Mouse (Mus musculus) kidney, postnatal 14 days (tissue): Measurements from ENCODE around the gene Ankrd31.
"Not testable (repeated sequence)": the region's sequence is repeated elsewhere in the genome, so short reads cannot be mapped to it uniquely, and the experiment has no call there.

Source experiments
- DNase-seq: peaks from one replicate; pipeline ENCODE4 v3.0.0; 2022; ENCODE audit warnings: mixed read lengths

Gene Ankrd31

DNA sequence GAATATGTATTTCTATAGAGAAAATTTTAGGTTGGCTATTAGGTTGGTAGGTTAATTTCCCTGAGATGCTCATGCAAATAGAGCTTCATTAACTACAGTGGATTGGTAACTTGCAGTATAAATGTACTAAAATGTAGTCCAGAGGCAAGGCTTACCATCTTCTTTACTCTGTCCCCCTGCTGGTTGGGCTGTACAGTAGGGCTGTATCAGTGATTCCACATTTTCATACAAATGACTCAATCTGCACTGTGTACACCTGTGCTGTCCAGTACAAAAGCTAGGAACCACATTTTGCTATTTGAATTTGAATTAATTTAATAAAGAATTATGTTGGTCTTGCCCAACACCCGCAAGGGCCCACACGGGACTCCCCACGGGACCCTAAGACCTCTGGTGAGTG is 111.1 kb downstream of the Ankrd31 start:
- DNase-seq: no peak

DNA sequence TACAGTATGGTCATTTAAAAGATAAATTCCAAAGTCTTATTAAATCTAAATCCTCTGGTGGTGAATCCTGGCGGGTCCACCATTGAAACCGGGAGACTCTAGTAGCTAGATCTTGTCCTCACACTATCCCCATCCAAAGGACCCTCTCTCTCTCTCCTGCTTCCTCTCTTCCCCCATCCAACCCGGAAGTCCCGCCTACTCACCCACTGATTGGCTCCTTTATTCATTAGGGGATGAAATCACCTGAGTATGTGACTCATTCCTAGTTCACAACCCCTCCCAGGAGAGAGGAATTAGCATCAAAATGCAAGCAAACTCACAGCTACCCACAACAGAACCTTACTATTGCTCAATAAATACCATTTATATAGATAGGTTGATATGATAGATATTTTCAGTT is 122.7 kb downstream of the Ankrd31 start:
- no peak for DNase-seq

DNA sequence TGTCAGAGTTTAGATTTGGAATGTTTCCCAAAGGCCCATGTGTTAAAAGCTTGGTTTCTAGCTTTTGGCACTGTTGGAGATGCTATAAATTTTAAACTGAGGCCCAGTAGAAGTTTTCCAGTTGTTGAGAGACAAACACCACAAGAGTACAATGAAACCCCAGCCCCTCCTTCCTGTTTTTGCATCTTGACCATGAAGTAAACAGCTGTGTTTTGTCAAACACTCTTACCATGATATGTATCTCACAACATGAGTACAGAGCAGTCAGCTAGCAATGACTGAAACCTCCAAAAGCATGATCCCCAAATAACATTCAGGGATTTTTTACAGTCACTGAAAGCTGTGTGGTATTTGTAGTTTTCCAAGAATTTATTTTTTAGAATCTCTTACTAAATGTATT is 126.0 kb downstream of the Ankrd31 start:
- no peak for DNase-seq

DNA sequence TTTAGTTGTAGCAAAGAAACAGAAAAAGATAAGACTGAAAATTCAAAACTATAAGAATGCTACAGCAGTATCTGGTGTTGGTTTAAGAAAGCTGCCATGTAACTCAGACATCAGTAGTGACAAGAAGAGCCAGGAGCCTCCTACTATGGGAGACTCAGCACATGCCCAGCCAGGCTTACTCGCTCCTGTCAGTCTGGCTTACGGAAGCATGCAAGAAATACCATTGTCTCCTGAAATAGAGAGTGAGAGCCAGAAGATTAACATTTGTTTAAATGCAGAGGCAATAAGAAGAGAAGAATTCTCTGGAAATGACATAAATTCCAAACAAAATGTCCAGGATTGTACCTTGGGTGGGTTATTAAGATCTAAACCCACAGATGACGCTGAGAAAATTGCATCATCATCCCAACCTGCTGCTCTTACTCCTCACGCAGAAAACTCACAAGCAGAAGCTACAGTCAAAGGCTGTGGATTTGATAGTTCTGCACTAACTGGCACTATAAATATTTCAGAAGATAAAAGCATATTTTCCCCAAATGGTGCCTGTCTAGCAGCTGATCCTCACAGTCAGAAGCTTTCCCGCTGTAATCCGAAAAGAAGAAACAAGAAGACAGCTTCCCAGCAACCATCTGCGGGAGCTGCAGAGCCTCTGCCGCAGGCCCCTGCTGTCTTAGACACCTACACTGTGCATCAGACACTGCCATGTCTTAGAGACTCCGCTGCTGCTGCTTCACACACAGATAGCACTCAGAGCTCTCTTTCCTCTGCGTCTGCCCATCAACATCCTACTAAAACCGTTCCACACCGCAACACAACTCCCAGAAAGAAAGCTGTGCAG is 130.4 kb downstream of the Ankrd31 start:
- no peak for DNase-seq

DNA sequence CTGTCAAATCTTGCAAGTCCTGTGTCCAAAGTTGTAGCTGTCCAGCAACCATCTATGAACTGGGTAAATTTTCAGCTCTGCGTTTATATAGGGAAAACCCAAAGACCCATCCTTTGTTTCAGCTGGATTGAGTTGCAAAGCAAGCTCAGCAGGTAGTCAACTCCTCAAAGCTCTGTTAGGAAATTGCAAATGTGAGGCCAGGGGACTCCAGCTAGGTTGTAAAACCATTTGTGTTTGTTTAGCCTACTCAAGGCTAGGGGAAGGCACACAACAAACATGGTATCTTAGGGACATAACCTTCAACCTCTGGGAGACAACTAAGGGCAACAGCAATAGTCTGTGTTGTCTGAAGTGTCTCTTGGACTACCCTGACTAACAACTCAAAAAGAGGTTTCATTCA is 136.5 kb downstream of the Ankrd31 start:
- DNase-seq: no peak

DNA sequence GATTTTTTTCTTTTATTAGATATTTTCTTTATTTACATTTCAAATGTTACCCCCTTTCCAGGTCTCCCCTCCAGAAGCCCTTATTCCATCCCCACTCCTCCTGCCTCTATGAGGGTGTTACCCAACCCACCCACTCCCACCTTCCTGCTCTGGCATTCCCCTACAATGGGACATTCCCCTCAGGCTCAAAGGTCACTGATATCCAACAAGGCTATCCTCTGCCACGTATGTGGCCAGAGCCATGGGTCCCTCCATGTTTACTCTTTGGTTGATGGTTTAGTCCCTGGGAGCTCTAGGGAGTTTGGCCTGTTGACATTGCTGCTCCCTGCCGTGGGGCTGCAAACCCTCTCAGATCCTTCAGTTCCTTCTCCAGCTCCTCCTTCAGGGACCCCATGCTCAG is 141.9 kb downstream of the Ankrd31 start:
- DNase-seq: no peak

DNA sequence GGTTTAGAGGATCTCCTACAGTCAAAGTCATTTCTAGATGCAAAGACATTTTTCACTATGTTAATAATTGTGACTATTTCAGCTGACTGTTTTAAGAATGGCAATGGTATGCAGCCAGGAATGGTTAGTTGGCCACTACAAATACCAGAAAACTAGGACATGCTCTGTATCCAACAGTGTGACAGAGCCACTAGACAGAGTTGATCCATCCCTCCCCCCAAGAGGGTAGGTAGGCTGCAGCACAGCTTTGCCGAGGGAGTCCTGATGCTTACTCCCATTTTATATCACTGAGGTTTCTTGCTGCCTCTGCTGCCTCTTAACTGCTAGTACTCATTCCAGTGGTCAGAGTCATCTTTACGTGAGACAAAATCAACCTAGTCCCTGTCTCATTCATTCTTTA is 147.1 kb downstream of the Ankrd31 start:
- DNase-seq: no peak

DNA sequence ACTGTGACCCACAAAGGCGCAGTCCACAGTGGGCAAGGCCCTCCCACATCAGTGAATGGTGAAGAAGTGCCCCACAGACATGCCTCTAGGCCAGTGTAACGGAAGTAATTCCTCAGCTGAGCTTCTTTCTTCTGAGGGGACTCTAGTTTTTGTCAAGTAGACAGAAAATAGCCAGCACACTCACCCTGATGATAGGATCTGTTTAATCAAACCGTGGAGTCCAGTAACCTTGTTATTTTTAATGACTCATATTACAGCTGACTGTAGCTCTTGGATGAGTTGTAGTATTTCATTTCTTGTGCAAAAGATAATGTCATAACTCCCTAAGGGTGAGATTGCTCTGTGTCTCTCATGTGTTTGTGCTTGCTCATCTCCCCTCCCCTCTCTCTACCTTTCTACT is 158.6 kb downstream of the Ankrd31 start:
- no peak for DNase-seq

DNA sequence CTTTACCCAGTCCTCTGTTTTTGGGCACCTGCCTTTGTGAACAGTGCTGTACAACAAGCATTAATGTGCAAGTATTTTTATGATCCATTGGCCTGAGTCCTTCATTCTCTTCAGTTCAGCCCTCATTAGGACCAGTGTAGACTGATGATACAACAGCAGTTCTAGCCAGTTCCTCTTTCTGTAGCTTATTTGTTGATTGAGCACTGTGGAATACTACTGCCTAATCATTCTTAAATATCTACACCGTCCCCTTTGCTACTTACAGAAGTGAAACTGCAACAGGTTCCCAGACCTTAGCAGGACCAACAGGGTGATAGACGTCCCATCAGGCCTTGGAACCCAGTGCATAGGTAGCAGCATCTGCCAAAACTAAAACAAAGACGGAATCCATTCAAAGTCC is 163.1 kb downstream of the Ankrd31 start:
- no peak for DNase-seq

DNA sequence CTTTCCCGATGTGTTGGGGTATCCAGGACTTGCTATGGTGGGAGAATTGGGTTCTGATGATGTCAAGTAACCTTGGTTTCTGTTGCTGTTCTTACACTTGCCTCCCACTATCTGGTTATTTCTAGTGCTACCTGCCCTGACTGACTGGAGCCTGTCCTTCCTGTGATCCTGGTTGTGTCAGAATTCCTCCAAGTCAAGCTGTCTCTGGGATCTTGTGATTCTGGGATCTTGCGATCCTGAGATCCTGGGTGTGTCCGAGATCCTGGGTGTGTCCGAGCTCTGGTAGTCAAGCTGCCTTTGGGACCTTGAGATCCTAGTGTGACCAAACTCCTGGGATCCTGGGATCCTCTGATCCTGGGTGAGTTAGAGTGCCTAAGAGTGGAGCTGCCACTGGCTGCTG is 175.1 kb downstream of the Ankrd31 start:
- not testable (repeated sequence) for DNase-seq

DNA sequence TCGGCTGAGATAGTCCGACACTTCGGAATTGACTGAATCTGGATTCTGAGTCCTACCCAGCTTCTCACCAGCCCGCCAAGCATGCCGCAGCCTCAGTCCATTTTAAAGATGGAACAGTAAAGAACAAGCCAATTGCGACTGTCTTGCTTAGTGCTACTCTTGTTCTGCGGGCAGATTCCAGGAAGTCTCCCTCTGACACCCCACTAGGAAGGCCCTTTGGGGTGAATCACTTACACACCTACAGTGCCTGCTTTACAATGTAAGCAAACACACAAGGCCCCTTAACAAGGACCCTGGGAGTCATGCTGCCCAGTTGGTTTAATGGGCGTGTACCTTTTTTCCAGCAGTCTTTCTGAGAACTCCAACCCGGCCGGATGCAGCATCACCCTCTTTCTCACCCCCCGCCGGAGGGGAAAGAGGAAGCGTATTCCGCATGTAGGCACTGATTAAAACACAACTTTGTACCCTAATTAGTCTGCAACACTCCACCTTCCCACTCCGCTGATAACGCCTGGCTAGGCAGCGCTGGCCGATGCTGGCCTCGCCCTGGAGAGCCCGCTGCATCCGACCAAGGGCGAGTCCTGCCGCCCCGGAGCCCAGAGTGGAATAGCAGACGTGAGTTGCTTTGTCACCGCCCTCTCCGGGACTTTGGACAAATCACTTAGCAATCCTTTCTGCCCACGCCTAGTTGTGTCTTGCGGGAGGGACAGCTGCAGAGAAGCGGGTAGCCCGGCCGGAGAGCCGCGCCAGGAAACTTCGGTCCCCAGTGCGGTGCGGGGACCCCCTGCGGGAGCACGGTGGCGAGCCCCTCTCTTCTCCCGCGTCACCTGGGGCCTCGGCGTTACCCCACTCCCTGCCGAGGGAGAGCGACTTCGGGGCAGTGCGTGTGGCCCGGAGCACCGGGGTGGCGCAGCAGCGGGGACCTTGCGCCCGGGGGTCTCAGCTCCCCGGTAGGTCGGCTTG is 176.2 kb downstream of the Ankrd31 start, which contains the start of gene Gcnt4:
Gene Gcnt4, plus strand, starts transcription at position 691 of the 963 bp plus-strand sequence.
- peak; percentile 73 for DNase-seq

DNA sequence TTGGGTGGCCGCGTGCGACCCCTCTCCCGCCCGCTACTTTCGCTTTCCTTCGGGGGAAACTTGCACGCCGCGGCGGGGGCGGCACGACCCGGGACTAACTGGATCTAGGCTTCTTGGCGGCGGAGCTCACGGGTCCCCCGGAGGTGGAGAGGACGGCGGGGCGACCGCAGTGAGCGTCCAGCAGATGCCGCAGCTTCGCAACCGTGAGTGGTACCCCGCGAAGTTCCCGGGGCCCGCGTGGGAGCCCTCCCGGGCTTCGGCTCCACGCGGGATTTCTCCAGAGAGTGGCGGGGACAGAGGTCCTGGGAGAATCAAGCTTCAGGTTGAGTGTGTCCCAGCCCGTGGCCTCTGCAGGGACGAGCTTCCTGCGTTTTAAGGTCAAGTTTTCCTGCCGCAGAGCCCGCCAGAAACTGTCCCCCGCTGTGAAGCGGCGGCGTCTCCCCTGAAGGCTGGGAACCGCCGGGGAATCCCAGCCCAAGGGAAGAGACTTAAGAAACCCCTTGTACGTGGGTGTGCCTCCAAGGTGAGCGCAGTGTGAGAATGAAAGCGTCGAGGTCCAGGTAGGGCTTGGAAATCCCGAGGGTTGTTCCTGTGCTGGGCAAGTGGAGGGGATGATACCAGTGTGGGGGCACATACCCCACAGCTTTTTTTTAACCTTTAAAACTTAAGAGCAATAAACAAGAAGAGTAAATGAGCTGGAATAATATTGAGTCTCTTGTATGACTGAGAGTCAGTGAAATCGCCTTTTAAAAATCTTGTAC is 177.1 kb downstream of the Ankrd31 start:
- DNase-seq: peak; percentile 29

DNA sequence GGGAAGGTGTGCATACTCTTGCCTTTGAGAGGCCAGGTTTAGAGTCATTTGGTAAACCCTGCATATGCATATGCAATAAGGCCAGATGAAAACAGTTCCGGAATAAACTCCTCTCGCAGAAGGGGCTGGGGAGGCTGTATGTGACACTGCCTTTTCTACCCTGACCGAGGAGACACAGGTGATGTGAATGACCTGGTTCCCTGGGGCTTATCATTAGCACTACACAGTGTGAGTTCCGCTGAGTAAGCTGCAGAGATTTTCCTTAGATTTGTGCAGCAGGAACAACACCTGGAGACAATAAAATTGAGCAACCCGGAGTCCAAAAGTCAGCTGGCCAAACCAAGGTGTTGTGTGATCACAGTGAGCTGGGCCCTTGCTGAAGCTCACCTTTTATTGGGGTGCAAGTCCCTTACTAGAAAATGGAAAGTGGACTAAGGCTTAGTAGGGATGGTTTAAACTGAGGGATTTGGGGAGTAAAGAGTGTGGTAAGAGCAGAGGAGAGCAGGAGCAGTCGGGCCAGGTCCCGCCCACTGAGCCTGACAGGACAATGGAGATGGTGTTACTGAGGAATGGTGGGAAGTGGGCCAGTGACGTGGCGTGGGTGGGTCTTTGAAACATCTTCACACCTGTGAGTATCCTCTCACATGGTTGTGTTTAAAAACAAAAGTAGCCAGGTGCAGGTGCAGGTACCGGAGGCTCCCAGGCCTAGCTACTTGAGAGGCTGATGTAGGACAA is 178.1 kb downstream of the Ankrd31 start:
- DNase-seq: no peak

DNA sequence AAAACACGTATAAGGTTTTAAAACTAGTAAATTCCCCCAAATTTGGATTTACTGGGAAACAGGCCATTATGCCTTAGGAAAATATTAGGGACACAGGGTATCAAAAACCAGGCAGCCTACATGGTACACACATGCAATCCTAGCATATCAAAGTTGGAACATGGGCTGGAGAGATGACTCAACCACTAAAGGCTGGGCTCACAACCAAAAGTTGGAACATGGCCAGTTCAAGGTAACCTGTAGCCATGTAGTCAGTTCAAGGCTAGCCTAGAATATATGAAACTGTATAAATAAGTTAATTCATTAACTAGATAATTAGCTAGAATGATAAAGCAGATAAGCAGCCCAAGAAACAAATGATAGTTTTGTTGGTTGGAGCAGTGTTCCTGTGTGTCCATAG is 179.7 kb downstream of the Ankrd31 start:
- no peak for DNase-seq

DNA sequence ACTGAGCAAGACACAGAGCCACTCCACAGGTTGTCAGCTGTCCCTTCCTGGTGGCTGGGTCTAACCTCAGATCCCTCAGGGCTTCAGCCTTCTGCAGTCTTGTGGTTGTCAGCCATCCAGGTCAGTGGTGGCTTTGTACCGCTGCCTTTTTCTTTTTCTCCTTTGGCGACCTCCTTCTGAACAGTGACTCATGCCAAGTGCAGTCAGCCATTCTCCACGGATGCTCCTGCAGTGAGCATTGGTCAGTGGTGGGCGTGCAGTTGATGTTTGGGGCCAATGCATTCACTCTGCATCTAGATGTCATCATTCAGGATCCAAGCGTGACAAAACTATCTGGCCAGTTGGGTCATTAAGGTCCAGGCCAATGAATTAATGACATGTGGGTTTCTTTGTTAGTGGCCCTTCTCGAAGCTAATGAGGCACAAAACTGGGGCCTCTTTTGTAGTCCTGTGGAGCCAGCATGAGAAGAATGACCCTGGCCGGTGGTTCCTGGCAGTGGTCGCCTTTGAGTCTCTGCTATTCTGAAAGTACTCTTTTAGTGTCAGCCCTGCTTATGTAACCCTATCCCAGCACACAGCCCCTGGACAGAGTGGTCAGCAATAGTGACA is 180.5 kb downstream of the Ankrd31 start:
- no peak for DNase-seq

DNA sequence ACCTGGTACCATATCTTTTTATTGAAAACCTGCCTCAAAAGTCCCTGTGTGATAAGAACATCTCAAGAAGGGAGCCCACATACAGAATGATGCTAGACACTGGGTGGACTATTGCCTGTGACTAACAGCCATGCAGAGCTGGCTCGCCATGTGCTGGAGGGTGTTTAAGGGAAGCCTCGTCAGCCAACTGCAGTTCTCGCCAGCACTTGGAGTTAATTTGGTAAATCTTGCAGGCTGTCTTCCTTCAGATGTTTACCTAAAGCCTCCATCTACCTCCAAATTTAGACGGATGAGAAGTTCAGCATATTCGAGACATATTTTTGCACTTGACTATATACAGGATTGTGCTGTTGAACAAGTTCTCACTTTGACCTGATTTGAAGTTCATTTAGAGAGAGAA is 184.7 kb downstream of the Ankrd31 start:
- no peak for DNase-seq

DNA sequence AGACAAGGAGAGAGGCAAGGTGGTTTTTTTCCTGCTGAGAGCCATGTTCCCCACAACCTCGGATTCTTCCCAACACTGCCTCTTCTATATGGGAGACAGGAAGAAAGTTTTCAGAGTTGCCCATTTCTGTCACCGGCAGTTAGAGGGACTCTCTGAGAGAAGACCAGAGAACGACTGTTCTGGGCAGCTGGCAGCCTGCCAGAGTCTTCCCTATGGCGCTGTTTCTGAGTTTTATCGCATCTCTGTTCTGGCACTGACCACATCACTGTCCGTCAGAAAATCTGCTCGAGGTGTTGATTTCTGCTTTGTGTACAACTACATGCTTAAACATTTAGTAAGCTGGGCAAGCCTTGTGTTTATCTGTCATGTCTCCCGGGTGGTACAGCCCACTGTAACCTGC is 185.3 kb downstream of the Ankrd31 start:
- DNase-seq: no peak

DNA sequence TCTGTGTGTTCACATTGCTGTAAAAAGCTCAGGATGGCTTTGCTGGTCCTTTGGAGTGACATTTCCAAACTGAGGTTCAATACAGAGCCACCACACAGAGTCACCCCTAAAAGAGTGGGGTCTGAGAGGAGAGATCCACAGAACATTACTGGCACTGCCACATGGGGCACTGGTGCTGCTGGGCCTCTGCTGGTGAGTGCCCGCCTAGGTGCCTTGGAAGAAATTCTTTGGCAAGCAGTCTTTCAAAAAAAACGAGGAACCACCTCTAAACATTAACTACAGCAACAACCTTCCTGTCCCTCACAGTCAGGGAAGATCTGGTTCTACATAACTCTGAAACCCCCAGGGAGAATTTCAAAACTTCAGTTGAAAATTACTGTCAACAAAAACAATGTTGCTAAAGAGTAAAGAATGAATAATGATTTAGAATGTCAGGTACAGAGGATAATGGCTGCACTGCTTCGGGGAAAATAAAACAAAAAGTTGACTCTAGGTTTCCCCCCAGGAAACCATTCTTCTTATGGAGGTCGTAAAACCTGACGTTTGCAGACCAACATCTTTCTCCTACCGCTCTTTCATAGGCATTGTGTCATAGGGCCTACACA is 188.2 kb downstream of the Ankrd31 start:
- DNase-seq: peak; percentile 43

DNA sequence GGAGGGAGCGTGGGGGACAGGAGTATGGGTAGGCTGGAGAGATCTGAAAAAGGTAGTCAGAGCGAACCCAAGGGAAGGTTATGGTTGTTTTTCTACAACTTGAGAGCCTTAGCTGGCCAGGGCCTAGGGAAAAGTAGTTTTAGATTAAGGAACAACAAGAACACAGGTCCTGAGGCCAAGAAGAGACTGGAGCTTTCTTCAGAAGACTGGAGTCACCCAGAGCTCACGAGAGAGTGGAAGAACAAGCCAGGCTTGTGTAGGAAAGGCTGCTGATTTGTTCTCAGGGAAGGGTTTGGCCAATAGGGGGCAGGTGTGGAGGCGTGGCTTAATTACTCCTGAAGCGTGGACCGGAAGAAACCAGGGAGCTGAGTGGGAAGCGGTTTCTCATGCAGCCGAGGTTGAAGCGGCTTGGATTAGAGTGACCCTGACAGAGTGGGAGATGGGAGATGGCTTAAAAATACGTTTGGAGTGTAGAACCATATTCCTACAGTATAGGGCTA is 189.0 kb downstream of the Ankrd31 start:
- DNase-seq: no peak

DNA sequence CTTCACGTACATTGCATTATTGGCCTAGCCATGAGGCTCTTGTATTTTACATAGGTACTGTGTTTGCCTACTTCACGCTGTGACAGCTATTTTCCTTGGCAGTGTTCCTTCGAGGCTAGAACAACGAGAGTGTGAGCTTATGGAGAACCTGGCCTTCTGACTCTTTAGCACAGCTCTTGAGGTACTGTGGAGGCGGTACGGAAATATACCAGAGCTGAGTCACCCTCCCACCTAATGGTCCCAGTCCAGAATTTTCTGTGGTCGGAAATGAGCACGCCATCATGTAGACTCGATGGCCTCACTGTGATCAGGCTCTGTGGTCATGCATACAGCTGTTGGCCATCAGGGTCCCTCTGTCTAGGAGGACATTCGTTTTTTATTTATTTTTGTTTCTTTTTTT is 191.6 kb downstream of the Ankrd31 start:
- DNase-seq: no peak

DNA sequence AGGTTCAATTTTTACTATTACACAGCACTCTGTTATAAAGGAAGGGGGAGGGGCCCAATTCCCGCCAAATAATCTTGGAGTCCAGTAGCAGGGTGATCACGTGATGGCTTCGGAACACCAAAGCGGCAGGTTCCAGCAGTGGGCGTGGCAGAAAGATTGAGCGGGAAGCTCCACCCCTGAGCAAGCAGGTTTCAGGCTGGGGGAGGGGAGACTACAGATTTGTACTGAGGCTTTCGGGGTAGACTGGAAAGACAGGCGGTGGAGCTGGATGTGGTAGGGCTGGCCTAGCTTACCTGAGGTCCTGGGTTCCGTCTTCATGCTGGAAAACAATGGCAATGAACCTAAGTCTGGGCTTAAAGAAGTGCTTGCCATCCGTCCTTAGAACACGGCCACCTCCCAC is 193.4 kb downstream of the Ankrd31 start:
- DNase-seq: not testable (repeated sequence)
